Mouse (Mus musculus) heart, postnatal 0 days (tissue): ENCODE data around the gene Il18.

Experiments used
- CTCF ChIP-seq: IDR thresholded peaks from 2 replicates; pipeline ENCODE4 v1.5.1; 2016; ENCODE audit warnings: antibody characterized with exemption, control low read depth, low read depth
- EP300 ChIP-seq: IDR thresholded peaks from 2 replicates; pipeline ENCODE4 v1.6.1; 2016; ENCODE audit warnings: antibody characterized with exemption, low read depth

- TF ChIP-seq CTCF: no peak
- TF ChIP-seq EP300: no peak
Measured at GRCm38 (mm10) chr9:50596973-50597372, 42.3 kb downstream of the Il18 start.
